Mouse (Mus musculus) heart, adult 2 months (tissue): ENCODE measurements around the gene Slc47a1.

Source experiments
- CTCF ChIP-seq: fragments of 200-600 bp; IDR thresholded peaks from 2 replicates; pipeline ENCODE4 v1.8.1; 2022; ENCODE audit warnings: antibody characterized with exemption, mild to moderate bottlenecking, moderate library complexity
- EP300 ChIP-seq: fragments of 200-500 bp; IDR thresholded peaks from 2 replicates; pipeline ENCODE4 v1.6.1; 2011; ENCODE audit warnings: low read depth, low read length, control low read depth; ENCODE audit not compliant: insufficient read depth
- POLR2A ChIP-seq: fragments of 200-500 bp; IDR thresholded peaks from 2 replicates; pipeline ENCODE4 v1.6.1; 2011; ENCODE audit warnings: mild to moderate bottlenecking, low read depth, low read length, control low read depth; ENCODE audit not compliant: insufficient read depth

DNA sequence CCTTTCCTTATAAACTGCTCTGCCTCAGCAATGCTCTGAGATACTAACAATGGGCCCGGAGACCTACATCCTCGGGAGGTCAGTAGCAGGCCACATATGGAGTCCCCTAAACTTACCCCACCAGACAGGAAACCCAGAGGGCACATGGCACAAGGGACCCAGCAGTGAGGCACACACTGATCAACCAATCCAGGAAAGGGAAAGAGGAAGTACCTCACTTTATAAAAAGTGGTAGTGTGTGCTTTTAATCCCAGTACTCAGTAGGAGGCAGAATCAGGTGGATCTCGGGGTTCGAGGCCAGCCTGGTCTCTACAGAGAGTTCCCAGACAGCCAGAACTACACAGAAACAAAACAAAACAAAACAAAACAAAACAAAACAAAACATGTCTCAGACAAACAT, 37.8 kb downstream of the Slc47a1 start:
- no peak for TF ChIP-seq POLR2A
- no peak for TF ChIP-seq CTCF
- no peak for TF ChIP-seq EP300
